Mouse (Mus musculus) kidney, postnatal 0 days (tissue): ENCODE measurements around the gene Epm2a. TPM values are rescaled to one million over a fixed set of nuclear protein-coding genes. Genes with fewer than 3 reads are reported as not detected.
"Not testable (repeated sequence)": the region's sequence is repeated elsewhere in the genome, so short reads cannot be mapped to it uniquely, and the experiment has no call there.

Experiments used
- ATAC-seq: fragments of 200-750 bp; cut with Nextera tagmentation; replicated peaks from 2 replicates; pipeline ENCODE4 v1.8.0; 2017; ENCODE audit warnings: low read depth, moderate number of reproducible peaks, moderate TSS enrichment, moderate library complexity; ENCODE audit not compliant: low FRiP score
- DNase-seq: peaks from one replicate; pipeline ENCODE4 v3.0.0-alpha.2; 2016; ENCODE audit warnings: low spot score
- H3K27ac ChIP-seq: fragments of 300-500 bp; sonication (generic); 2 replicates; pipeline ENCODE4 v1.5.1; 2014; ENCODE audit warnings: mild to moderate bottlenecking
- H3K27me3 ChIP-seq: fragments of 300-500 bp; sonication (generic); 2 replicates; pipeline ENCODE4 v1.6.1; 2014; ENCODE audit warnings: low read length, mixed read lengths; ENCODE audit not compliant: insufficient read depth
- H3K36me3 ChIP-seq: fragments of 300-500 bp; sonication (generic); 2 replicates; pipeline ENCODE4 v1.6.1; 2014; ENCODE audit warnings: low read length, mixed read lengths; ENCODE audit not compliant: insufficient read depth
- H3K4me1 ChIP-seq: fragments of 300-500 bp; sonication (generic); replicated peaks from 2 replicates; pipeline ENCODE4 v1.6.1; 2014; ENCODE audit warnings: antibody characterized with exemption, low read length, mixed read lengths; ENCODE audit not compliant: insufficient read depth
- H3K4me2 ChIP-seq: fragments of 300-500 bp; sonication (generic); 2 replicates; pipeline ENCODE4 v1.6.1; 2014; ENCODE audit warnings: mild to moderate bottlenecking, low read length, moderate library complexity, mixed read lengths
- H3K4me3 ChIP-seq: fragments of 300-500 bp; sonication (generic); replicated peaks from 2 replicates; pipeline ENCODE4 v1.5.1; 2014; ENCODE audit warnings: low read depth, low read length
- H3K9ac ChIP-seq: fragments of 300-500 bp; sonication (generic); 2 replicates; pipeline ENCODE4 v1.6.1; 2014; ENCODE audit warnings: low read depth, low read length
- H3K9me3 ChIP-seq: fragments of 300-500 bp; sonication (generic); replicated peaks from 2 replicates; pipeline ENCODE4 v1.6.1; 2016; ENCODE audit warnings: low read length, inconsistent platforms, mixed read lengths
- CTCF ChIP-seq: IDR thresholded peaks from 2 replicates; pipeline ENCODE4 v1.5.1; 2016; ENCODE audit warnings: antibody characterized with exemption, low read depth, mild to moderate bottlenecking, moderate library complexity
- WGBS: fragments of 180-500 bp; shearing (Covaris S2); extraction: QIAGEN DNeasy Blood & Tissue Kit; methylation state at CpG from one replicate; pipeline ENCODE4 v1.1.7; 2014; 5-methylcytosine and 5-hydroxymethylcytosine counted together
- polyA plus RNA-seq: library from polyadenylated mRNA; unstranded; fragments of >200 nt; fragmentation: Nextera tagmentation; extraction: Ambion mirVana; gene quantifications from 2 replicates; pipeline ENCODE4 v1.2.1, GENCODE M21; 2015

The Epm2a gene
- polyA plus RNA-seq, 1 experiment from 2014 or later, result 0.87 TPM

DNA sequence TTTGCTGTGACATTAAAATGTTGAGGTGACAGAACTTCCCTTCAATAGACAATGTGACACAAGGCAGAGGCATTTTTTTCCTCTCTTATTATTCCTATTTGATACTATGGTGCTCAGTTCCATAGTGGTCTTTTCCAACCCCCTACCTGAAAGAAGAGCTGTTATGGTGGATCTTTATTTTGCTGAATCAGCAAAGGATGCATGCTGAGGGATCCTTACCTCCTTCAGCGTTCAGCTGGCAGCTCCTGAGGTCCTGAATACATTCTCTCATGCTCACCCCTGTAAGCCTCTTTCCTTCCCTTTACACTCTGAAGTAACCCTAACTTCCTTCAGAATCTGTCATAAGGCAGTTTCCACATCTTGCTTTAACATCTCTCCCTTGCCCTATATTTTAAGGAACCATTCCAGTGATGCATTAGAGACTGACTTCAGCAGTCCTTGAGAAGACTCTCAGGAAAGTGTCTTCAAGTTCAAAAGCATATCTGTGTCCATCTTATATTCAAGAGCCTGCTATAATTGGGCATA is 23.7 kb upstream of the Epm2a start:
- 79% methylated on average over 1 of the region's 1 CpGs for WGBS
- Histone ChIP-seq H3K4me1 (no peaks in the 10 kb centered on the region), H3K9ac (no peak overlapping the region), H3K9me3 (no peaks in the 10 kb centered on the region), H3K27me3 (no peaks in the 10 kb centered on the region), H3K27ac (no peak overlapping the region), H3K4me2 (no peak overlapping the region), H3K36me3 (no peaks in the 10 kb centered on the region), H3K4me3 (no peak overlapping the region)
- ATAC-seq, result no peak
- TF ChIP-seq CTCF, result no peak
- no peak for DNase-seq

DNA sequence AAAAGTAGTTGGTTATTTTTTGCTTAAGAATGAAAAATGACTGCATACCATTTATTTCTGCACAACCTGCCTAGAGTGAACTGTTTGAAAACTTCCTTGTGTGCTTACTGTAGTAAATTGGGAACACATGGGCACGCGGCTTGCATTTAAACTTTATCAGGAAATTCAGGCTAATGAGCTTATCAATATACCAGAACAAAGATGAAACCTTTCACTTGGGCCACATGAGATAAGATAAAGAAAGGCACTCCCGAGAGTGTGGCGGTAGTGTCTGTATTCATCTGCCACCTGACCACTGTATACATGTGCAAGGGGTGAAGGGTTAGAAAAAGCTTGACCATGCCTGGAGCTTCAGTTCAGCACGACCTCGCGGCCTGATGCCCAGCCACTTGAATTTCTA is 20.9 kb upstream of the Epm2a start:
- no peak for TF ChIP-seq CTCF
- Histone ChIP-seq H3K9me3 (no peaks in the 10 kb centered on the region), H3K4me3 (no peak overlapping the region), H3K27ac (no peak overlapping the region), H3K4me1 (no peaks in the 10 kb centered on the region), H3K36me3 (no peaks in the 10 kb centered on the region), H3K9ac (no peak overlapping the region), H3K27me3 (no peaks in the 10 kb centered on the region), H3K4me2 (no peak overlapping the region)
- no peak for DNase-seq
- WGBS, result 87% methylated on average over 7 of the region's 7 CpGs
- ATAC-seq, result no peak

- H3K9ac ChIP-seq, result no peak overlapping the region
- H3K4me1 ChIP-seq, result no peaks in the 10 kb centered on the region
- no peak overlapping the region for H3K27ac ChIP-seq
- no peak overlapping the region for H3K4me3 ChIP-seq
- no peak overlapping the region for H3K4me2 ChIP-seq
- no peak for ATAC-seq
- no peaks in the 10 kb centered on the region for H3K9me3 ChIP-seq
- no peak for TF ChIP-seq CTCF
- 72% methylated on average over 4 of the region's 4 CpGs for WGBS
- H3K27me3 ChIP-seq, result no peaks in the 10 kb centered on the region
- H3K36me3 ChIP-seq, result no peaks in the 10 kb centered on the region
- no peak for DNase-seq
Measured at GRCm38 (mm10) chr10:11323202-11323898, 19.9 kb upstream of the Epm2a start.

GRCm38 (mm10) chr10:11326526-11326925 is 16.7 kb upstream of the Epm2a start:
- DNase-seq, result no peak
- H3K27me3 ChIP-seq, result no peaks in the 10 kb centered on the region
- H3K9ac ChIP-seq, result no peak overlapping the region
- no peaks in the 10 kb centered on the region for H3K36me3 ChIP-seq
- H3K4me3 ChIP-seq, result no peak overlapping the region
- H3K9me3 ChIP-seq, result no peaks in the 10 kb centered on the region
- H3K4me1 ChIP-seq, result no peaks in the 10 kb centered on the region
- no peak overlapping the region for H3K27ac ChIP-seq
- WGBS, result 92% methylated on average over 3 of the region's 3 CpGs
- TF ChIP-seq CTCF, result peak; percentile 63
- ATAC-seq, result no peak
- H3K4me2 ChIP-seq, result no peak overlapping the region

DNA sequence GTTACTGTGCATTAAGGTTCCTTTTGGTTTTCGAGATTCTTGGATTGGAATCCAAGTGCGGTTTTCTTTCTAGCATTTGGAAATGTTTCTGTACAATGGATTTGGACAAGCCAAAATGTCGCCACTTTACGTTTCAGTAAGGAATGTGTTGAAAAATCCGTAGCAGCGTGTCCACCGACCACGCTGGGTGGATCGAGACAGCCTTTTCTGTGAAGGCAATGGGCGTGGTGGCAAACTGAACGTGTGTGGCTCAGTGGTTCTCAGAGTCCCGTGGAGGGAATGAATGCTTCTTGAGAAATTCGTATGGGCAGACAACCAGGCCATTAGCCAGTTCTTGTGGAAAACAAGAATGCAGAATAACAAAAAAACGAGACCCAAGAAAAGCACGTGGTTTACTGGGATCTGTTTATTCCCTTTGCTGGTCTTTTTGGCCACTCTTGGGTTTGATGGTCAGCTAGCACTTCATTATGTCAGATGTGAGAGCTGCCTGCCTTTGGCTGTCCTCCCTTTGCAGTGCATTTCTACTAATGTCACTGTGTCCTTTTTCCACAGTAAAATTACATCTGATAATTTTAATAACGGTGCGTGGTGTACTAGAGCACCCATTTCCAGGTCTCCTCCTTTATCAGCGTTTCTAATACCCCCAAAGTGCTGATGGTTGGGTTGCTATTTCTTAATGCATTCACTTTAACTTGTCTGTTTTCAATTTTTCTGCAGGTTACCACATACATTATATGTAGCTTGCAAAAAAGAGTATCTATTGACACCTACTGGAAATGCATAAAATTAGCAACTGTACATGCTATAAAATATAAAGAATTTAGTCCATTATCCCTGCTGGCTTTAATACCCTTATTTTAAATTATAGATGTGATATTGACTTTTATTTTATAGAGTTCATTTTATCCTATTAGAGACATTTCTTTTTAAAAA is 1.6 kb downstream of the Epm2a start:
- H3K27me3 ChIP-seq, result no peaks in the 10 kb centered on the region
- no peak overlapping the region for H3K4me2 ChIP-seq
- no peak overlapping the region for H3K4me3 ChIP-seq
- TF ChIP-seq CTCF, result peak; percentile 31
- H3K36me3 ChIP-seq, result no peaks in the 10 kb centered on the region
- no peaks in the 10 kb centered on the region for H3K9me3 ChIP-seq
- 83% methylated on average over 18 of the region's 18 CpGs for WGBS
- no peak overlapping the region for H3K27ac ChIP-seq
- no peak for ATAC-seq
- H3K4me1 ChIP-seq, result no peaks in the 10 kb centered on the region
- H3K9ac ChIP-seq, result no peak overlapping the region
- DNase-seq, result peak; percentile 14

DNA sequence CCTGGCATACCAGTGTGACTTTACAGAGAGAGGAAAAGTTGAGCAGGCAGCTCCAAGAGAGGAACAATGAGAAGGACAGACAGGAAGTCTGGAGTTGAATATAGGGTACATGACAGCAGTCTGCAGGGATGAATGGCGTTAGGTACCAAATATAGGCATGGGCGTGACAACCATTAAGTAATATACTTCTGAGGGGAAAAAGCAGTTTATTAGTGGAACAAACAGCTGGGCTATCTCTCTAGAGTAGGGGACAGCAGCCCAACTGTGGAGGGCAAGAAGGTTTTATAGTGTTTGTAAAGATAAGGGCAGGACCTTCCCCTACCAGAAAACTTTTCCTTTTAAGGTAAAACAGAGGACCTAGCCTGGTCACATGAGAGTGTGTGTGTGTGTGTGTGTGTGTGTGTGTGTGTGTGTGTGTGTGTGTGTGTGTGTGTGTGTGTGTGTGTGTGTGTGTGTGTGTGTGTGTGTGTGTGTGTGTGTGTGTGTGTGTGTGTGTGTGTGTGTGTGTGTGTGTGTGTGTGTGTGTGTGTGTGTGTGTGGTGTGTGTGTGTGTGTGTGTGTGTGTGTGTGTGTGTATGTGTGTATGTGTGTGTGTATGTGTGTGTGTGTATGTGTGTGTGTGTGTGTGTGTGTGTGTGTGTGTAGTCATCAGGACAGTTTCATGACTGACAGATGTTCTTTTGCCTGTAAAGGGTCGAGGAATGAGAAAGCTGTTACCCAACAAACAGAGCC is 7.2 kb downstream of the Epm2a start:
- peak; percentile 46; the same call in 1 of the 2 replicates for ATAC-seq
- H3K4me3 ChIP-seq, H3K4me2 ChIP-seq, H3K27ac ChIP-seq, H3K4me1 ChIP-seq, H3K9me3 ChIP-seq, H3K36me3 ChIP-seq, H3K27me3 ChIP-seq, H3K9ac ChIP-seq: not testable (repeated sequence)
- peak; percentile 61 for DNase-seq
- 52% methylated on average over 3 of the region's 3 CpGs for WGBS
